Mouse (Mus musculus) yolk sac, embryonic 10.5 days (tissue): ENCODE data around the gene Ap1m1.

Experiments used
- DNase-seq: peaks from one replicate; pipeline ENCODE4 v3.0.0-alpha.2; 2017; ENCODE audit warnings: low spot score

The Ap1m1 gene

DNA sequence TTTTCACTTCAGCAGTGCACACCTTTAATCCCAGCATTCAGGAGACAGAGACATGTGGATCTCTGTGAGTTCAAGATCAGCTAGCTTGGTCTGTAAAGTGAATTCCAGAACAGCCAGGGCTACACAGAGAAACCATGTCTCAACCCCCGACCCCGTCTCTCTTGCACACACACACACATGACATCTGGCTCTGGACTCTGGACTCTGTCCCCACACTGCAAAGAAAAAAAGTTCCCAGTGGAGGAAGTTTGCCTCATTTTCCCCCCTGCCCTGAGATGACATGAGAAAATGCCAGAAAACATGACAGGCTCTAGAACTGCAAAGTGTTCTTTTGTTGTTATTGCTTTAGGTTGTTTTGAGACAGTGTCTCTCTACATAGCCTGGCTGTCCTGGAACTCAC, 20.0 kb downstream of the Ap1m1 start:
- DNase-seq = no peak

DNA sequence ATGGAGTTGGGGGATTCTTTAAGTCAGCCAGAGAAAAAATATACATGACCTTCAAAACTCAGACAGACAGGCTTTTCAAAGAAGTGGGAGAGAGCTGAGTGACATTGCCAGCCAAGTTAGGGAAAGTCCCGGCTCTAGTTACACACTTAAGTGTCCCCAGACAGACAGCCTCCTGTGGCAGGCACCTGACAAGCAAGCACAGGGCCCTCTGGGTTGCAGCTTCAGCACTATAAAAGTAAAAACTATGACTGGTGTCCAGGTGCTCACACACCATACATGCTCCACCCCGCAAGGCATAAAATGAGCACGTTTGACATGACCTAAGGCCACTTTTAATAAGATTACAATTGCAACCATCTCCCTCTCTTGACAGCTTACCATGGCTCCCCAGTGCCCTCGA, 20.8 kb downstream of the Ap1m1 start:
- DNase-seq = no peak

DNA sequence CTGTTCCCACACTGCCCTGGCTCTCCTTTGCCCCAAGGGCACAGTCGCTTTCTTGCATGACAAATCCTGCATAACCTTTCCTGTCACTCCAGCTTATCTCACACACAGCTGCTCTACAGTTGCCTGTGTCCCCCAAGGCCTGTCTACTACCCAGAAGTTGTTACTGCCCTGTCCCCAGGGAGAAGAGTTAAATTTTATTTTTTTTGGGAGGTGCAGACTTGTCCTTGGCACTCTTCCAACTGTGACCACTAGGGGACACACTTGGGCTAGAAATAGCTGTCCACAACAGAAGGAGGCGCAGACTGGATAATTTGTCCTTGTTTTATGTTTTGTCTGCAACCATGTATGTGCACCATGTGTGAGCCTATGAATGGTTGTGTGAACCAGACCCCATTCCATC, 21.2 kb downstream of the Ap1m1 start:
- peak; percentile 48 for DNase-seq

DNA sequence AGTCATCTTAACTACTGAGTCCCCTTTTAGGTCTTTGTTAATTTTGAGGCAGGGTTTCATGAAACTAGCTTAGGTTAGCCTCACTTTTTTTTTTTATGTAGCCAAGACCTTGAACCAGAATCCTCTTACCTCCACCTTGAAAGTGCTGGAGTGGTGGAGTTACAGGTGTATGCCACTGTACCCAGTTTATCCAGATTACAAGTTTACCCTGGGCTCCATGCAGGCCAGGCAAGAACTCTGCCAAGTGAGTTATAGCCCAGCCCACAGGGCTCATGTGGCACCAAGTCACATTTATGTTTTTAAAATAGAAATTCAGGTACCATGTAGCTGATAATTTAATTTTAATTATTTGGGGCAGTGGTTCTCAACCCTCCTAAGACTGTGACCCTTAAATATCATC, 21.6 kb downstream of the Ap1m1 start:
- DNase-seq = no peak

DNA sequence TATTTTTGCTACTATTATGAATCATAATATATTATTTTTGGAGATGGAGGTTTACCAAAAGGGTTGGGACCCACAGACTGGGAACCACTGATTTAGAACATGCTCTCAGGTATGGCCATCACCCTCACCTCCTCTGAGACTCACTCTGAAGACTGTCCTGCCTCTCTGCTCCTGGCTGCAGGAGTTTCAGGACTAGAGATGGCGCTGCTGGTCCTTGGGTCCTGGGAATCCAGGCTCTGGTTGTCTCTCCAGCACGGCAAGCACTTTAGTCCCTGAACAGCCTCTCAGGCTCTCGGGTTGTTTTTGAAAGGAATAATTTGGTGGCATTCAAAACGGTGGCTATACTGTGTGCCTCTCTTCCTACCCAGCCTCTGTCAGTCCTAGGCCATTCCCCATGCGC, 22.1 kb downstream of the Ap1m1 start:
- DNase-seq = no peak

DNA sequence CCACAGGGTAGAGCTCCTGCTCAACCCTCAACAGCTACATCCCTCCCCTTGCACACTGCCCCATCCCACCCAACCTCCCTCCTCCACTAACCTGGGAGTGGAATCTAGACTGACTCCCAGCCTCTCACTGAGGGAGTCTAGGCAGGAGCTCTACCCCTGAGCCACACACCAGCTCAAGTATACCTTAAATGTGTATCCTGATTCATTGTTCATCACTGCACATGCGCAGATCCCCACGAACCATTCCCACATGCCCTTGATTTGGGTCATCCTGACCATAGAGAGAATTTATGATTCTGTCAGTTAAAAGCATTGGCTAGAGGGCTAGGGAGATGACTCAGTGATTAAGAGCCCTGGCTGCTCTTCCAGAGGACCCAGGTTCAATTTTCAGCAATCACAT, 22.9 kb downstream of the Ap1m1 start:
- DNase-seq = no peak

DNA sequence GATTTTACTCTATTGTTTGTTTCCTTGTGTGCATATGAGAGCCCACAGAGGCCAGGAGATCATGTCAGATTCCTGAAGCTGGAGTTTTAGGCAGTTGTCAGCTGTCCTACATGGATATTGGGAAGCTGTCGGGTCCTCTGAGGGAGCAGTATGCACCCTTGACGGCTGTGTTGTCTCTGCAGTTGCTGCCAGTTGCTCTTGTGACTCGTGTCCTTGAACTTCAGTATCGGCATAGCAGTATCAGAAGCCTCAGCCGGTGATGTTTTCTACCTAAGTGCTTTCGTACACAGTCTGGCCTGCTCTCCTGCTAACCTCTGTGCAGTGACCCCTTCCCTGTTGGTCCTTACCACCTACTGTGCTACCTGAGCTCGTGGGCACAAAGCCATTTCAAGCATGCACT, 23.6 kb downstream of the Ap1m1 start:
- no peak for DNase-seq

DNA sequence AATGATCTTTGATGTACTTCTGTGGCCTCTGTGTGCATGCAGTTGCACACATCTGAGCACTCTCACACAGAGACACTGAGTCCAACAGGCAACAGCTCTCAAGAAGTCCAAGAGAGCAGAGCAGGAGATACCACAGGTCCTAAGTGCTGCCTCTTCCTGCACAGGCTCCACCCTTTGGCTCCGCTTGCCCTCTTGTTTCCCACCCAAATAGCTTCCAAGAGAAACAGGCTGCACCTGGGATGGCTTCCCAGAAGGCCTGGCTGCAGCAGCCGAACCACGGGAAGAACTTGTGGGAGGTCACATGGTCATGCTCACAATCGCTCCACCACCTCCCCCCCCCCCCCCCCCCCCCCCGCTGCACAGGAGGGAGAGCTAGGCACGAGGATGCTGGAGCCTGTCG, 25.5 kb downstream of the Ap1m1 start:
- DNase-seq = no peak

DNA sequence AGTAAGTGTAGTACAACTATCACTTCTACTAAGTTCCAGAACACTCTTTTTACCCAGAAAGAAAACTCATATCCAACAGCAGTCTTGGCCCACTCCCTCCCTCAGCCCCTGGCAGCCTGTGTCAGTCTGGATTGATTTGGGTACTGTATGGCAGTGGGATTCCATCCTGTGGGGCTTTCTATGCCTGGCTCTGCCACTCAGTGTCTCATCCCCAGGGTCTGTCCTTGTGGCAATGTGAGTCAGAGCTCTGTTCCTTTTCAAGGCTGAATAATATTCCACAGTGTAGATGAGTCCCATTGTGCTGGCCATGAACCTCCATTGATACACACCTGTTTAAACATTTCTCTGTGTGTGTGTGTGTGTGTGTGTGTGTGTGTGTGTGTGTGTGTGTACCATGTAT, 26.9 kb downstream of the Ap1m1 start:
- no peak for DNase-seq

DNA sequence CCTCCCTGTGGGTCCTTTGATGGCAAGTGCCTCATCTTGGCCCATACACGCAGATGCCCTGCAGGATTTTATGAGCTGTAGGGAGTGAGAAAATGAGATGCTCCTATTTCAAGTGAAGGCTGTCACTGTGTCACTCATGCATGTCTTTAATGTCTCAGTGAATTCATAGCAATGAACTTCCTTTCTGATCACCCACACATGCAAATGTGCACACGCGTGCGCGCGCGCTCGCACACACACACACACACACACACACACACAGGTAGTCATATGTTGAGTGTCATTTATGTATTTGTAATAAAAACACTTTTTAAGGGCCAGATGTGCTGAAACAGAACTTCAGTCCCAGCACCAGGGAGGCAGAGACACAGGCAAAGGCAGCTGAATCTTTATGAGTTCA, 27.3 kb downstream of the Ap1m1 start:
- DNase-seq = no peak

DNA sequence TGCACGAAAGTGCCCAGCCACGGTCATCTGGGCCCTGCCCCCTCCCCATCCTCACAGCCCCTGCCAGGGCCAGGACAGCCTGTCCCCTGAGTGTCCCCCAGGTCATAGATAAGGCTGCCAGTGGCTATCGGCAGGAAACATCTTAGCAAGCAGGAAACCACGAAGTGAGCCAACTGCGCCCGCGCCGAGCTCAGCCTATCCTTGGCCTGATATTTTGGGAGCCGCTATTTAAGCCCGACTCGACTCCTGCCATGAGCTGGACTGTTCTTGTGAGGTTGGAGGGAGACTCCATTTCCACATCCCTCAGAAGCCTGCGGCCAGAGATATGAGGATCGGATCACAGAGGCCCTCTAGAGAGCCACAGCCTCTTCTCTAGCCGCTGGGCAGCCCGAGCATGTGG, 28.5 kb downstream of the Ap1m1 start:
- DNase-seq = peak; percentile 41

DNA sequence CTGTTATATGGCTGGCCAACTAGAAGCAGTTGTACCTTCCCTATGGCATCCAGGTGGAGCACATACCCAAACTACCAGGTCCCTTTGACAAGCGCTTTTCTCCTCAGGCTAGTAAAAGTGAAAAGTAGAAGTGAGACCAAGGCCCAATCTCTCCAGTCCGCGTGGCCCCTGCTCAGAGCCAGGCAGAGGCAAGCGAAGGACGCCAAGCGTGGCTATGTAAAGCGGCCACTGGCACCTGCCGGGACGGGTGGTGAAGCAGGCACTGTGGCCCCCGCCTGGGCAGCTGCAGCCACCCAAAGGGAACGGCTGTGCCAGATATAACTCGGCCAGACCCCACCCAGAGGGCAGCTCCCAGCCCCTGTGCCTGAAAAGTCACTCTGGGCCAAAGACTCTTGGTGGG, 30.8 kb downstream of the Ap1m1 start:
- no peak for DNase-seq

DNA sequence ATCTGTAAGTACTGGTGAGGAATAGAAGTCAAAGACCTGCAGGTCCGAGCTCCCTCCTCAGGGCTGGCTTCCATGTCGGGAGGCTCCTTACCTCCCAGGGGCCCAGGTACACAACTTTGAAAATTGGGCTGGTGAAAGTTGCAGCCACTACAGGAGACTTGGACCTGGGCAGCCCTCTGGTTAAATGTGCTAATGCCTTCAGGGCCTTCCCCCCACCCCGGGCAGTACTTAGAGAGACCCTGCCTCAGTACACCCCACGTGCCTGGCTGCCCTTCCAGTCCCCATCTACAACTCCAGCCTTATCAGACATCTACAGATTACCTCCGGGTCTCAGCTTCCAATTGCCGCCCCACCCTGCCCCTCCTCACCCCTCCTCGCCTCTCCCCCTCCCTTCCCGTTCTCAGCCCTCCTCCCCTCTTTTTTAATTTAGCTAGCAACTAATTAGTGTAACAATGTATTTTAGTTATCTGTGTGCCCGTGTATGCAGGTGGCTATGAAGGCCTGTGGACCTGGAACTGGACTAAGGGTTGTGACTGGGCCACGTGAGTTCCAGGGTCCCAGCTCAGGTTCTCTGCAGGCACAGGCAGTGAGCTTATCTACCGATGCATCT, 31.3 kb downstream of the Ap1m1 start:
- DNase-seq = no peak

DNA sequence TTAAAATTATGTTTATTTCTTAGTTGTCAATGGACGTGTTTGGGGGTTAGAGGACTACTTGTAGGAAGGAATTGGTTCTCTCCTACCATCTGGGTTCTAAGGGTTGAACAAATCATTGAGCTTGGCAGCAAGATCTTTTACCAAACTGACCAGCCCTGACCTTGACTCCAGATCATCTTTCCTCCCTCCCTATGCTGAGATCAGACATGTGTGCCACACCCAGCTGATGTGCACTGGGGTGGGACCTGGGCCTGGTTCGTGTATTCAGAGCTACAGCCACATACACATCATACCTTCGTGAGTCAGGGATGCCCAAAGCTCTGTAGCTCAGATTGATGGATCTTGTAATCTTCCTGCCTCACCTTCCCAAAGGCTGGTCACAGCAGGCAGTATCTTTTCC, 31.9 kb downstream of the Ap1m1 start:
- DNase-seq = no peak

DNA sequence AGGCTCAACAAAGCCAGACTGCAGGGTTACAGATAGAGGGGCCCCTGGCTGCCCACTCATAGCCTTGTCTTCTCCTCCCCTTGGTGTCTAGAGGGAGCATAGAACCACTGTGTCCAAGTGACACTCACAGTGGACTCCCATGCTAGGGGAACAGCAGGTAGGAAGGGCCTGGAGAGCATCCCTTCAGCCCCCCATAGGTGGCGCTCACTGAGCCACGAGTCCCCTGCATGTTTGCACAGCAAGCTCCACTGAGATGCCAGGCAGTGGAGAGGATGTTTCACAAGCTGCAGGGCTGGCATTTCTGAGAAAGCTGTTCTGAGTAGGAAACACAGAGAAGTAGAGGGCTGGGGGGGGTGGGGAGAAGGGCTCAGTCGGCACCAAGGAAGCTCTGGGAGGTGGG, 32.5 kb downstream of the Ap1m1 start:
- DNase-seq = no peak

DNA sequence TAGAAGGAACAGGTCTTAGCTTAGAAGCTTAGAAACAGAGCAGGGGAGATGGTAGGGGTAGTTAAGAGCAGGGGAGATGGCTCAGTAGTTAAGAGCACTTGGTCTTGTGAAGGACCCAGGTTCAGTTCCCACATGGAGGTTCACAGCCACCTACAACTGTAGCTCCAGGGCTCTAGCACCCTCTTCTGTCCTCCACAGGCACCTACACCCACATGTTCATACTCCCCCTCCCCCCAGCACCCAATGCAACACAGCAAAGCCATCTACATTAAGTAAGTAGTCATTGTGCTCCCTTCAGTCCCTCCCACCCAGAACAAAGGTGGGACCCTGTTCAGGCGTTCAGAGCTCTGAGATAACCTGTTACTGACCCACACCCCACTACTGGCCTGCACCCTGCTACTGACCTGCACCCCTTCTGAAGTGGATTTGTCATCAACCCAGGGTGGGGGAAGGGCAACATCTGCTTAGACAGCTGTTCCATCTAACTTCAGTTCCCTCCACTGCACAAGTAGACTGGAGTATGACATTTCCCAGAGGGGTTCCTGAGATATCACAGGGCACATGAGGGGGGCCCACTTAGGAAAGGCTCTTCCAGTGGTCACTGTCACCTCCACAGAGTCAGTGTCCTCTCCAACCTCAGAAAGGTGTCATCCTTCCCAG, 33.4 kb downstream of the Ap1m1 start:
- DNase-seq = no peak

DNA sequence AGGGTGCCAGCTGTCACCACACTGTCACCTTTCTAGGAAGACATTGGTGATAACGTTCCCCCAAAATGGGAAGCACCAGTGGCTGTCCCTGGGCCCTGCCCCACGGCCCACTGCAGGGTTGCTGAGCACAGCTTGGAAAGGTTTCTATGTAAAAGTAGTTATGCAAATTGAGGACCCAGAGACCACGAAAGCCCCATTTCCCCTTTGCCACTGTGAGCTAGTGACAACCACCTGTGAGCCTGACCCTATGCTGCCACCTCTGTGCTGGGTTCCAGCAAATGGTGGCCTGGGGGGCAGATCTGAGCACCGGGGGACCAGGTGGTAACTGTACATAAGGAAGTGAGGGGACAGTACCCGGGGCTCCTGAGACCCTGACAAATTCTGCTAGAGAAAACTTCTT, 34.0 kb downstream of the Ap1m1 start:
- DNase-seq = no peak

DNA sequence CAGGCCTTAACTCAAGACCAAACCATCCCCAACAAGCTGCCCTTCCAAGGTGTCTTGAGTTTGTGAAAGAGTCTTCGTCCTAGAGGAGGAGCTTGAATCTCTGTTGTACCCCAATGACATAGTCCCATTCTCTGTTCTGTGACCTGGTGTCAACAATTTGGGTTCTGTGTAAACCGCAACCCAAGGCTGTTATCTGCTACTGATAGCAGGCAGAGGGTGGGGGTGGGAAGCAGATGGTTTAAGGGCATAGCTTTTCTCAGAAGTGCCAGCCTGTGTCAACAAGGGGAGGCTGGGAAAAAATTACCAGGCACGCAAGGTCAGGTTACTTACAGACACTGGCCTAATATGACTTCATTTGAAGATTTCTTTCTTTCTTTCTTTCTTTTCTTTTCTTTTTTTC, 37.4 kb downstream of the Ap1m1 start:
- no peak for DNase-seq

DNA sequence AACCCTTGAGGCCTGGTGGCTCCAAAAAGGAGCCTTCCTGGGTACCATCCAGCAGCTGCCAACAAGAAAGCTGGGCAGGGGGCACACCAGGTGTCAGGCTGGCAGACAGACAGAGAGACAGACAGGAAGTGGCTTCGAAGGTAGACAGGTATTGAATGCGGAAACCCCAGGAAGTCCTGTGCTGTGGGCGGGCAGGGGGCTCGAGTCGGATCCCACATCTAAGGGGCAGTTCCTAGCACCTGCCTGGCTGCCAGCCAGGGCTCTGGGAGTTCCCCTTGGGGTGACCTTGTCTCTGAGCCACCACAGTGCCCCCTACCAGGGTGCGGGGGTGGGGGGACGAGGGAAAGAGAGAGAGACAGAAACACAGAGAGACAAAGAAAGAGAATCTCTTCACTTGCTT, 39.3 kb downstream of the Ap1m1 start:
- no peak for DNase-seq

DNA sequence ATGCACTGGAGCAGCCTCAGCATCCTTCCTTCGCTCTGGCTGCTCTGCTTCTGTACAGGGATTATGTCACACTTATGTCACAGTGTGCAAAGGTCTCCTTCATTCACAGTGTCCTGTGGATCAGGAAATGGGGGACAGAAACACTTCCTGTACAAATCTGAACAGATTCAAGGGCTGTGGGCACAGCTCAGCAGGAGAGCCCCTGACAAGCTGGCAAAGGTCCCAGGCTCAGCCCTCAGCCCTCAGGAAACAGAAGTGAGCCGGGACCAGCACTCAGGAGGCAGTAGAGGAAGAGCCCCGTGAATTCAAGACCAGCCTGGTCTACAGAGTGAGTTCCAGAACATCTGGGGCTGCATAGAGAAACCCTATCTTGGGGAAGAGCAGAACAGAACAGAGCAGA, 41.8 kb downstream of the Ap1m1 start:
- no peak for DNase-seq

DNA sequence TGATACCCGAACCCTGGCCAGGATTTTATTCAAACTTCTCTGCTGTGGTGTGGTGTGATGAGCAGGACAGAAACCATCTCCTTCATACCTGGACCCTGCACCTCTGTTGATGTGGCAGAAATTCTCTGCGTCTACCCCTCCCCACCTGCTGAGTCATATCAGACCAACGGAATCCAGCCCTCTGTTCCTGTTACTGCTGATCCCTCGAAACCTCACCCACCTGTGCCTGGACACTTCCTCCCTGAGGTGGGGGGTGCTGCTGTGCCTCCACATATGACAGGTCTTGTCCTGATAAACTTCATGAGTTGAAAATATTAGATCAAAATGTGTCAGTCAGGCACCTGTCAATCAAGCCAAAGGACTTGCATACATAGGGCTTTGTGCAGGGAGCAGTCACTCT, 45.5 kb downstream of the Ap1m1 start:
- no peak for DNase-seq

DNA sequence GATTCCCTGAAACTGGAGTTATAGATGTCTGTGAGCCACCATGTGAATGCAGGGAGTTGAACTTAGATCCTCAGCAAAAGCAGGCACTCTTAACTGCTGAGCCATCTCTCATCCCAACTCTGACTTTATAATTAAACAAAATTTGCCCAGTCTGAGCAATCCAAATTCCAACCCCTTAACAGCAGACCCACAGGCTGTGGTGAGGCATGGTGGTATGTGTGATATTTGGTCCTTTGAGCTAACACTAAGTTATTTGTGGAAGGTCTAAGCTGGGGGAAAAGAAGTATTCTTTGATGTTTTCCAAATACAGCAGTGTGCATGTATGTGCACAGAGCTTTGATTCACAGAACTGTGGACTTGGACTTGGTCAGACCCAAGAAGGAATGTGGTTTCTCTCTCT, 49.2 kb downstream of the Ap1m1 start:
- no peak for DNase-seq

DNA sequence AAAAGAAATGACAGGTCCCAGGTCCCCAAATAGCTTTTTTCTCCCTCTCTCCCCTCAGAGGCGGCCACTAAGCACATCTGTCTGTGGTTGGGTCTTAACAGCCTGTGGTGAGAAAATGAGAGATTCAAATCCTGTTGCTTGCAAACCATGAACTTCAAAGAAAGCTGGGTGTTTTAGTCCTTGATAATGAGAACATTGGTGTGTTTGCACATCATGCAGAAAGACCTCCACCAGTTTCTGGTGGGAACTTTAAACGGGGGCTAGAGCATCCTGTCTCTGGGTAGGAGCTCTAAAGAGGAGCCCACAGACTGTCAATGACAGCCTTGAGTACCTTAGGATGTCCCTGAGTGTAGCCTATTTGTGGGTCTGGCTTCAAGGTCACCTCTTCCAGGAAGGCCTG, 51.3 kb downstream of the Ap1m1 start:
- DNase-seq = no peak

DNA sequence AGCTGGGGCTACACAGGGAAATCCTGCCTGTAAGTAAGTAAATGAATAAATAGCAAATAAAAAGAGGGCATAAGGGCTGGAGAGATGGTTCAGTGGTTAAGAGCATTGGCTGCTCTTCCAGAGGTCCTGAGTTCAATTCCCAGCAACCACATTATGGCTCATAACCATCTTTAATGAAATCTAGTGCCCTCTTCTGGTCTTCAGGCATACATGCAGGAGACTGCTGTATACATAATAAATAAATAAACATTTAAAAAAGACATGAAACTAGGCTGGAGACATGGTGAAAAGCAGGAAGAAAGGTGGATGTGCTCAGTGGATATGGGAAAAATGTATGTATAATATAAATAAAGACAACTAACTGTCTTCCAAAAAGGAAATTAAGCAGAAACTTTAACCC, 53.5 kb downstream of the Ap1m1 start:
- no peak for DNase-seq

DNA sequence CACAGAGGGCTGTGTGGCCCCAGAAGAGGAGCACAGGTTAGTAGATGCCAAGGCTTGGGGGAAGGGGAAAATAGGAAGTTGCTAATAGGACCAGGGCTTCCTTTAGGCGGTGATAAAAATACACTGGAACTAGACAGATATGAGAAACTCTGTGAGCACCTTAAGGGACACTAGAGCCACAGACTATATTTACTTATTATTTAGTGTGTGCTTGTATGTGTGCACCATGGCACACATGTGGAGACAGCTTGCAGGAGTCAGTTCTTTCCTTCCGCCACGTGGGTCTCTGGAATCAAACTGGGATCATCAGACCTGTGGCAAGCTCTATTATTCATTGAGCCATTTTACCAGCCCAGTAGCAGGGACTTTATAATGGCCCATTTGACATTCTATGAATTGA, 55.3 kb downstream of the Ap1m1 start:
- no peak for DNase-seq
